Mouse (Mus musculus) stomach, embryonic 16.5 days (tissue): ENCODE data around the gene Nek11. TPM values are rescaled to one million over a fixed set of nuclear protein-coding genes. Genes with fewer than 3 reads are reported as not detected.
A peak's percentile ranks its signal among the peaks of the same experiment; 100 is the strongest.
"Not testable (repeated sequence)": the region's sequence is repeated elsewhere in the genome, so short reads cannot be mapped to it uniquely, and the experiment has no call there.

Experiments
- ATAC-seq: fragments of 200-750 bp; cut with Nextera tagmentation; 2 replicates; pipeline ENCODE4 v1.8.0; 2017; ENCODE audit warnings: moderate number of reproducible peaks, moderate TSS enrichment; ENCODE audit not compliant: insufficient read depth, low FRiP score
- H3K27ac ChIP-seq: fragments of 300-500 bp; sonication (generic); 2 replicates; pipeline ENCODE4 v1.5.1; 2014; ENCODE audit warnings: low read length
- H3K27me3 ChIP-seq: fragments of 300-500 bp; sonication (generic); 2 replicates; pipeline ENCODE4 v1.6.1; 2014; ENCODE audit warnings: low read length, control low read depth, mixed read lengths; ENCODE audit not compliant: control insufficient read depth, insufficient read depth
- H3K36me3 ChIP-seq: fragments of 300-500 bp; sonication (generic); 2 replicates; pipeline ENCODE4 v1.6.1; 2014; ENCODE audit warnings: low read length; ENCODE audit not compliant: control insufficient read depth, insufficient read depth
- H3K4me1 ChIP-seq: fragments of 300-500 bp; sonication (generic); 2 replicates; pipeline ENCODE4 v1.6.1; 2014; ENCODE audit warnings: low read length, control low read depth, mixed read lengths; ENCODE audit not compliant: control insufficient read depth, insufficient read depth
- H3K4me2 ChIP-seq: fragments of 300-500 bp; sonication (generic); 2 replicates; pipeline ENCODE4 v1.6.1; 2014; ENCODE audit warnings: low read depth, low read length, mixed read lengths
- H3K4me3 ChIP-seq: fragments of 300-500 bp; sonication (generic); replicated peaks from 2 replicates; pipeline ENCODE4 v1.5.1; 2014; ENCODE audit warnings: mild to moderate bottlenecking, low read length
- H3K9ac ChIP-seq: fragments of 300-500 bp; sonication (generic); 2 replicates; pipeline ENCODE4 v1.6.1; 2014; ENCODE audit warnings: low read length
- H3K9me3 ChIP-seq: fragments of 300-500 bp; sonication (generic); replicated peaks from 2 replicates; pipeline ENCODE4 v1.6.1; 2016; ENCODE audit warnings: low read length, control low read depth; ENCODE audit not compliant: control insufficient read depth
- WGBS: fragments of 180-500 bp; shearing (Covaris S2); extraction: QIAGEN DNeasy Blood & Tissue Kit; methylation state at CpG from one replicate; pipeline ENCODE4 v1.1.7; 2014; 5-methylcytosine and 5-hydroxymethylcytosine counted together
- polyA plus RNA-seq: library from polyadenylated mRNA; unstranded; fragments of >200 nt; fragmentation: Nextera tagmentation; extraction: Ambion mirVana; gene quantifications from 2 replicates; pipeline ENCODE4 v1.2.1, GENCODE M21; 2015

Nek11 gene
- polyA plus RNA-seq, 1 experiment from 2014 or later = 0.27 TPM

DNA sequence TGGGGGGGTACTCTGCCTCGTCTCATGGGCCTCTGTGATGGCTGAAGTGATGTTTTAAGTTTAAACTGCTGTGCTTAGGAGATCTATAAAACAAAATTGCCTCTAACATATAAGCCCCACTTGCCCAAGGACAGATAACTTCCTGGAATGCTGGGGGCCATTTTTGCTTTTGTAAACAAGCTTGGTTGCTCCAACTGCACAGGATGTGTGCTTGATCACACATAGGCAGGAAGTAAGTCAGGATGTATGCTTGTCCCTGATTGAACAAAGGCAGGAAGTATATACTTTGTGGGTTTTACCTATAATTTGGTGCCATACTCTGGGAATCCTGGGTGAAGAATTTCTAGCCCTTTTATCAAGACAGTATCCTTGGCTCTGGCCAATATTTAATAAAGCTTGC, 258.9 kb downstream of the Nek11 start:
- no peak for ATAC-seq
- no peak overlapping the region for H3K4me2 ChIP-seq
- H3K4me1 ChIP-seq = no peaks in the 10 kb centered on the region
- no peaks in the 10 kb centered on the region for H3K27me3 ChIP-seq
- no peaks in the 10 kb centered on the region for H3K36me3 ChIP-seq
- 35% methylated on average over 1 of the region's 1 CpGs for WGBS
- H3K9ac ChIP-seq = no peak overlapping the region
- no peak overlapping the region for H3K4me3 ChIP-seq
- H3K27ac ChIP-seq = no peak overlapping the region
- no peaks in the 10 kb centered on the region for H3K9me3 ChIP-seq

- Histone ChIP-seq H3K9ac (no peak overlapping the region), H3K4me3 (no peak overlapping the region), H3K4me2 (no peak overlapping the region), H3K9me3 (no peaks in the 10 kb centered on the region), H3K4me1 (peaks cover 10% of the 10 kb centered on the region; the same call in 1 of the 2 replicates), H3K27ac (no peak overlapping the region), H3K27me3 (no peaks in the 10 kb centered on the region), H3K36me3 (no peaks in the 10 kb centered on the region)
- ATAC-seq = no peak
- 78% methylated on average over 5 of the region's 5 CpGs for WGBS
Measured at GRCm38 (mm10) chr9:105134536-105134935, 260.8 kb downstream of the Nek11 start.

- no peaks in the 10 kb centered on the region for H3K27me3 ChIP-seq
- peak overlapping the region; percentile 77 for H3K4me3 ChIP-seq
- peak; percentile 19; the same call in 1 of the 2 replicates for ATAC-seq
- WGBS = 22% methylated on average over 5 of the region's 5 CpGs
- H3K36me3 ChIP-seq = no peaks in the 10 kb centered on the region
- H3K9me3 ChIP-seq = no peaks in the 10 kb centered on the region
- H3K4me2 ChIP-seq = peak overlapping the region; percentile 94
- H3K4me1 ChIP-seq = peaks cover 10% of the 10 kb centered on the region; the same call in 1 of the 2 replicates
- H3K27ac ChIP-seq = peak overlapping the region; percentile 13; the same call in 1 of the 2 replicates
- H3K9ac ChIP-seq = peak overlapping the region; percentile 89
Measured at GRCm38 (mm10) chr9:105132002-105132367, 263.3 kb downstream of the Nek11 start.

- Histone ChIP-seq H3K4me3 (peak within 1 kb of the TSS; percentile 77), H3K4me2 (peak within 1 kb of the TSS; percentile 94), H3K9ac (peak within 1 kb of the TSS; percentile 89), H3K4me1 (peaks cover 10% of the 10 kb centered on the region; the same call in 1 of the 2 replicates), H3K36me3 (no peaks in the 10 kb centered on the region), H3K27me3 (no peaks in the 10 kb centered on the region), H3K27ac (peak within 1 kb of the TSS; percentile 84), H3K9me3 (no peaks in the 10 kb centered on the region)
- ATAC-seq = peak; percentile 99
- WGBS = 1% methylated on average over 60 of the region's 60 CpGs
Measured at GRCm38 (mm10) chr9:105131253-105132001, 263.9 kb downstream of the Nek11 start, which contains the start of gene Nudt16. TSS of gene Nudt16 (minus strand) at chr9:105131824.

- Histone ChIP-seq H3K27me3 (no peaks in the 10 kb centered on the region), H3K9me3 (no peaks in the 10 kb centered on the region), H3K4me2 (peak overlapping the region; percentile 94), H3K27ac (no peak overlapping the region), H3K36me3 (no peaks in the 10 kb centered on the region), H3K9ac (no peak overlapping the region), H3K4me1 (peaks cover 10% of the 10 kb centered on the region; the same call in 1 of the 2 replicates), H3K4me3 (0 out of 2 replicates have a peak overlapping the region, but pooled peaks have one; percentile 77)
- ATAC-seq = no peak
- WGBS = 92% methylated on average over 8 of the region's 8 CpGs
Measured at GRCm38 (mm10) chr9:105130331-105130730, 265.0 kb downstream of the Nek11 start.

DNA sequence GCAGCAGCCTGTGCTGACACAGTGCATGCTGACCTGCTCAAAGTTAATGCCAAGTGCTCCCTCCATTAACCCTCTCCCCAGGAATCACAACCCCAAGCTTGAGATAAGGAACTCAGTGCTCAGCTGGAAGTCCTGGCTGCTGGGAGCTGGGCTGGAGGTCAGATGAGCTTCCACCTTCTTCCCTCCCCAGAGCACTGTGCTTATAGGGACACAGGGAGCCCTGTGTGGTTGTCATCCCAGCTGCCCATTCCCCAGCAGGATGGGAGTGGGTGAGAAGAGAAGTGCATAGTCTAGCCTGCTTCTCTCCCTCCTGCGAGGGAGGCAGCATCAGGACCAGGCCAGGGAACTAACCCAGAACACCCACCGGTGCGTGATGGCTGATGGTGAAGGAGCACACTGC, 270.1 kb downstream of the Nek11 start:
- H3K27me3 ChIP-seq, H3K9me3 ChIP-seq, H3K27ac ChIP-seq, H3K4me3 ChIP-seq, H3K4me1 ChIP-seq, H3K4me2 ChIP-seq, ATAC-seq, H3K9ac ChIP-seq, H3K36me3 ChIP-seq: not testable (repeated sequence)
- 97% methylated on average over 2 of the region's 3 CpGs for WGBS

Other genes starting within 250 kb of the Nek11 start
- 11.2 and 14.1 TPM in 2 replicates for gene Aste1, start 132 bp downstream of the Nek11 start, polyA plus RNA-seq
- 58.0 and 62.7 TPM in 2 replicates for gene Atp2c1, start 131.8 kb upstream of the Nek11 start, polyA plus RNA-seq
- gene Pik3r4, start 247.5 kb upstream of the Nek11 start, polyA plus RNA-seq = 17.2 and 18.7 TPM in 2 replicates